Mouse (Mus musculus): ENCODE data around the gene Serpina3b.

- TF ChIP-seq CTCF (IDR thresholded peaks at IDR 0.05; ENCODE audit: low read depth) (no peak), EP300 (IDR thresholded peaks at IDR 0.05; ENCODE audit: low read depth) (no peak)
These were observed 10.4 kb downstream of the Serpina3b start for GRCm38 (mm10) chr12:104138216-104138615.
